Mouse (Mus musculus) MEL (cell line): ENCODE data around the gene Plxna4. TPM values are rescaled to one million over a fixed set of nuclear protein-coding genes. Genes with fewer than 3 reads are reported as not detected.

Experiments
- DNase-seq: peaks from one replicate; pipeline ENCODE4 v3.0.0; 2011; ENCODE audit warnings: low read depth, low spot score
- H3K27ac ChIP-seq: 2 replicates; pipeline ENCODE4 v1.5.1; 2012; ENCODE audit warnings: low read depth, mild to moderate bottlenecking, control low read depth, low read length, moderate library complexity; ENCODE audit not compliant: control insufficient read depth
- H3K27me3 ChIP-seq, 2 experiments: fragments of 150-350 bp in 1 of 2; sonication (generic) in 1 of 2; 2 replicates each; pipeline ENCODE4 v1.6.1; 2012; ENCODE audit warnings: low read length in 2 of 2, mild to moderate bottlenecking in 2 of 2, improper control_type of control experiment in 1 of 2, moderate library complexity in 1 of 2; ENCODE audit not compliant: insufficient read depth in 2 of 2, control insufficient read depth in 1 of 2
- H3K36me3 ChIP-seq, 2 experiments: 2 replicates each; pipeline ENCODE4 v1.6.1; 2012 to 2014; ENCODE audit warnings: low read length in 2 of 2, improper control_type of control experiment in 1 of 2, inconsistent platforms in 1 of 2, mild to moderate bottlenecking in 1 of 2; ENCODE audit not compliant: insufficient read depth in 2 of 2, control insufficient read depth in 1 of 2
- H3K4me1 ChIP-seq, 2 experiments: fragments of 150-350 bp in 1 of 2; sonication (generic) in 1 of 2; 2 replicates each; pipeline ENCODE4 v1.6.1; 2012; ENCODE audit warnings: low read length in 2 of 2, improper control_type of control experiment in 1 of 2, mild to moderate bottlenecking in 1 of 2; ENCODE audit not compliant: insufficient read depth in 2 of 2, control insufficient read depth in 1 of 2
- H3K4me3 ChIP-seq, 2 experiments: fragments of 150-350 bp in 1 of 2; sonication (generic) in 1 of 2; 2 replicates each; pipeline ENCODE4 v1.5.1; 2012; ENCODE audit warnings: low read depth in 2 of 2, low read length in 2 of 2, mild to moderate bottlenecking in 2 of 2, moderate library complexity in 2 of 2, control low read depth in 1 of 2, improper control_type of control experiment in 1 of 2; ENCODE audit not compliant: control insufficient read depth in 1 of 2, insufficient read depth in 1 of 2
- H3K79me2 ChIP-seq: 2 replicates; pipeline ENCODE4 v1.6.1; 2012; ENCODE audit warnings: mild to moderate bottlenecking, low read length, moderate library complexity; ENCODE audit not compliant: control insufficient read depth, poor library complexity, insufficient read depth
- H3K9ac ChIP-seq: 2 replicates; pipeline ENCODE4 v1.6.1; 2012; ENCODE audit warnings: low read depth, mild to moderate bottlenecking, control low read depth, low read length, moderate library complexity; ENCODE audit not compliant: control insufficient read depth, poor library complexity, severe bottlenecking
- H3K9me3 ChIP-seq: fragments of 150-350 bp; sonication (generic); replicated peaks from 2 replicates; pipeline ENCODE4 v1.6.1; 2012; ENCODE audit warnings: mild to moderate bottlenecking, low read length, improper control_type of control experiment, moderate library complexity; ENCODE audit not compliant: insufficient read depth
- BHLHE40 ChIP-seq: IDR thresholded peaks from 2 replicates; pipeline ENCODE4 v1.6.1; 2012; ENCODE audit warnings: low read depth, mild to moderate bottlenecking, inconsistent platforms, low read length, improper control_type of control experiment, borderline replicate concordance
- CHD1 ChIP-seq: IDR thresholded peaks from 2 replicates; pipeline ENCODE4 v1.6.1; 2012; ENCODE audit warnings: low read depth, mild to moderate bottlenecking, inconsistent platforms, low read length, improper control_type of control experiment
- CHD2 ChIP-seq: IDR thresholded peaks from 2 replicates; pipeline ENCODE4 v1.6.1; 2011; ENCODE audit warnings: low read length, improper control_type of control experiment
- CTCF ChIP-seq, 3 experiments: IDR thresholded peaks in 2 of 3; conservative IDR thresholded peaks in 1 of 3; 2 replicates each; pipeline ENCODE4 v1.5.1; 2011 to 2012; ENCODE audit warnings: low read length in 3 of 3, low read depth in 2 of 3, mild to moderate bottlenecking in 2 of 3, improper control_type of control experiment in 1 of 3, inconsistent platforms in 1 of 3, mixed read lengths in 1 of 3, moderate library complexity in 1 of 3; ENCODE audit not compliant: control insufficient read depth in 1 of 3, insufficient read depth in 1 of 3, poor library complexity in 1 of 3, severe bottlenecking in 1 of 3
- E2F4 ChIP-seq: IDR thresholded peaks from 2 replicates; pipeline ENCODE4 v1.6.1; 2011; ENCODE audit warnings: low read depth, low read length, improper control_type of control experiment, borderline replicate concordance
- ELF1 ChIP-seq: IDR thresholded peaks from 2 replicates; pipeline ENCODE4 v1.6.1; 2014; ENCODE audit warnings: low read depth, mild to moderate bottlenecking, inconsistent platforms, low read length, improper control_type of control experiment, moderate library complexity
- GABPA ChIP-seq: IDR thresholded peaks from 2 replicates; pipeline ENCODE4 v1.6.1; 2012; ENCODE audit warnings: low read depth, mild to moderate bottlenecking, inconsistent platforms, low read length, improper control_type of control experiment, moderate library complexity
- GATA1 ChIP-seq: IDR thresholded peaks from 2 replicates; pipeline ENCODE4 v1.6.1; 2011; ENCODE audit warnings: low read depth, low read length, improper control_type of control experiment
- HCFC1 ChIP-seq: IDR thresholded peaks from 2 replicates; pipeline ENCODE4 v1.6.1; 2012; ENCODE audit warnings: low read depth, mild to moderate bottlenecking, inconsistent platforms, low read length, improper control_type of control experiment, moderate library complexity
- JUND ChIP-seq: IDR thresholded peaks from 2 replicates; pipeline ENCODE4 v1.6.1; 2011; ENCODE audit warnings: low read depth, mild to moderate bottlenecking, improper control_type of control experiment, low read length
- KAT2A ChIP-seq: conservative IDR thresholded peaks from 2 replicates; pipeline ENCODE4 v1.6.1; 2012; ENCODE audit warnings: low read depth, low read length, improper control_type of control experiment, inconsistent platforms
- MAFK ChIP-seq: IDR thresholded peaks from 2 replicates; pipeline ENCODE4 v1.6.1; 2011; ENCODE audit warnings: low read depth, mild to moderate bottlenecking, low read length, improper control_type of control experiment, borderline replicate concordance
- MXI1 ChIP-seq: IDR thresholded peaks from 2 replicates; pipeline ENCODE4 v1.6.1; 2011; ENCODE audit warnings: mild to moderate bottlenecking, low read depth, low read length, improper control_type of control experiment
- MYC ChIP-seq: IDR thresholded peaks from 2 replicates; pipeline ENCODE4 v1.6.1; 2011; ENCODE audit warnings: low read depth, mild to moderate bottlenecking, low read length, improper control_type of control experiment, moderate library complexity
- NELFE ChIP-seq: IDR thresholded peaks from 2 replicates; pipeline ENCODE4 v1.6.1; 2011; ENCODE audit warnings: low read depth, low read length, improper control_type of control experiment
- NRF1 ChIP-seq: IDR thresholded peaks from 2 replicates; pipeline ENCODE4 v1.6.1; 2014; ENCODE audit warnings: low read depth, mild to moderate bottlenecking, inconsistent platforms, low read length, improper control_type of control experiment, moderate library complexity; ENCODE audit not compliant: poor library complexity, insufficient read depth, severe bottlenecking
- POLR2A ChIP-seq, 2 experiments: IDR thresholded peaks; 2 replicates each; pipeline ENCODE4 v1.6.1; 2011 to 2012; ENCODE audit warnings: low read length in 2 of 2, mild to moderate bottlenecking in 2 of 2, control low read depth in 1 of 2, improper control_type of control experiment in 1 of 2, low read depth in 1 of 2, moderate library complexity in 1 of 2; ENCODE audit not compliant: control insufficient read depth in 1 of 2, insufficient read depth in 1 of 2, poor library complexity in 1 of 2
- POLR2AphosphoS2 ChIP-seq: IDR thresholded peaks from 2 replicates; pipeline ENCODE4 v1.6.1; 2011; ENCODE audit warnings: low read length, improper control_type of control experiment
- POLR2AphosphoS5 ChIP-seq: IDR thresholded peaks from 2 replicates; pipeline ENCODE4 v1.6.1; 2012; ENCODE audit warnings: low read depth, borderline replicate concordance, mild to moderate bottlenecking, inconsistent platforms, low read length, moderate library complexity, mixed read lengths
- RCOR1 ChIP-seq: IDR thresholded peaks from 2 replicates; pipeline ENCODE4 v1.6.1; 2012; ENCODE audit warnings: low read depth, mild to moderate bottlenecking, inconsistent platforms, low read length, improper control_type of control experiment
- SMC3 ChIP-seq: IDR thresholded peaks from 2 replicates; pipeline ENCODE4 v1.6.1; 2011; ENCODE audit warnings: low read depth, low read length, improper control_type of control experiment
- TAL1 ChIP-seq: IDR thresholded peaks from 2 replicates; pipeline ENCODE4 v1.6.1; 2012; ENCODE audit warnings: mild to moderate bottlenecking, inconsistent platforms, low read length, moderate library complexity, mixed read lengths
- TBP ChIP-seq: IDR thresholded peaks from 2 replicates; pipeline ENCODE4 v1.8.0; 2011; ENCODE audit warnings: low read depth, low read length, improper control_type of control experiment
- TCF12 ChIP-seq: IDR thresholded peaks from 2 replicates; pipeline ENCODE4 v1.6.1; 2014; ENCODE audit warnings: low read depth, mild to moderate bottlenecking, inconsistent platforms, low read length, improper control_type of control experiment, moderate library complexity
- USF2 ChIP-seq, 2 experiments: IDR thresholded peaks; 2 replicates each; pipeline ENCODE4 v1.6.1; 2011 to 2012; ENCODE audit warnings: improper control_type of control experiment in 2 of 2, low read length in 2 of 2, borderline replicate concordance in 1 of 2, inconsistent platforms in 1 of 2, low read depth in 1 of 2, mild to moderate bottlenecking in 1 of 2; ENCODE audit not compliant: insufficient read depth in 1 of 2
- ZKSCAN1 ChIP-seq: IDR thresholded peaks from 2 replicates; pipeline ENCODE4 v1.6.1; 2012; ENCODE audit warnings: low read depth, mild to moderate bottlenecking, inconsistent platforms, low read length, improper control_type of control experiment, moderate library complexity
- ZNF384 ChIP-seq: IDR thresholded peaks from 2 replicates; pipeline ENCODE4 v1.6.1; 2012; ENCODE audit warnings: low read depth, mild to moderate bottlenecking, inconsistent platforms, low read length, improper control_type of control experiment
- polyA plus RNA-seq, 2 experiments: library from polyadenylated mRNA; stranded (reverse) in 1 of 2; unstranded in 1 of 2; fragments of >175 nt in 1 of 2; fragments of >200 nt in 1 of 2; gene quantifications; 2 replicates each; pipeline versions ENCODE4 v1.2.1 to v1.2.4; 2012; ENCODE audit warnings: low replicate concordance in 2 of 2, low read depth in 1 of 2; ENCODE audit not compliant: insufficient read length in 2 of 2, insufficient read depth in 1 of 2, missing spikeins in 1 of 2
- total RNA-seq: library from RNA; depleted of rRNA; stranded (reverse); fragments of 300-350 nt; gene quantifications from 2 replicates; pipeline ENCODE4 v1.2.3, GENCODE M21; 2012

Plxna4 gene
- total and polyA plus RNA-seq, 3 experiments = 0.01 TPM; not detected in 2

- H3K27ac ChIP-seq = no peak overlapping the region
These were observed 385.3 kb downstream of the Plxna4 start for GRCm38 (mm10) chr6:32202664-32203192.

GRCm38 (mm10) chr6:32201506-32201905, 386.5 kb downstream of the Plxna4 start:
- Histone ChIP-seq H3K36me3 (no peaks in the 10 kb centered on the region), H3K27ac (no peak overlapping the region), H3K9ac (no peak overlapping the region), H3K9me3 (no peaks in the 10 kb centered on the region), H3K4me1 (no peaks in the 10 kb centered on the region), H3K27me3 (no peaks in the 10 kb centered on the region), H3K79me2 (no peaks in the 10 kb centered on the region), H3K4me3 (no peak overlapping the region)
- TF ChIP-seq CHD1 (no peak), CTCF (IDR thresholded peaks at IDR 0.05 in 2 of 3, conservative IDR thresholded peaks at IDR 0.05 in 1 of 3; ENCODE audit: control insufficient read depth in 1 of 3, insufficient read depth in 1 of 3, low read depth in 2 of 3, low read length in 3 of 3, poor library complexity in 1 of 3, severe bottlenecking in 1 of 3) (no peak), SMC3 (no peak), ELF1 (no peak), MXI1 (no peak), POLR2AphosphoS2 (no peak), POLR2A (IDR thresholded peaks at IDR 0.05; ENCODE audit: control insufficient read depth in 1 of 2, insufficient read depth in 1 of 2, low read depth in 1 of 2, low read length in 2 of 2, poor library complexity in 1 of 2) (no peak), NRF1 (no peak), BHLHE40 (no peak), TBP (no peak), RCOR1 (no peak), ZNF384 (no peak)
- no peak for DNase-seq

More at GRCm38 (mm10) chr6:32202664-32203192, 385.3 kb downstream of the Plxna4 start:
- no peak overlapping the region for H3K4me3 ChIP-seq
- H3K4me1 ChIP-seq = no peaks in the 10 kb centered on the region
- no peak overlapping the region for H3K9ac ChIP-seq
- H3K36me3 ChIP-seq = no peaks in the 10 kb centered on the region
- no peak for DNase-seq
- H3K9me3 ChIP-seq = no peaks in the 10 kb centered on the region
- H3K79me2 ChIP-seq = no peaks in the 10 kb centered on the region
- TF ChIP-seq USF2 (IDR thresholded peaks at IDR 0.05; ENCODE audit: borderline replicate concordance in 1 of 2, insufficient read depth in 1 of 2, low read depth in 1 of 2, low read length in 2 of 2) = no peak
- no peak for TF ChIP-seq NELFE
- no peak for TF ChIP-seq KAT2A
- TF ChIP-seq TCF12 = no peak
- no peak for TF ChIP-seq CHD2
- no peak for TF ChIP-seq RCOR1
- TF ChIP-seq JUND = no peak
- no peak for TF ChIP-seq GABPA
- no peak for TF ChIP-seq MAFK
- TF ChIP-seq ZKSCAN1 = no peak
- TF ChIP-seq POLR2AphosphoS2 = no peak
- TF ChIP-seq HCFC1 = no peak
- no peak for TF ChIP-seq SMC3
- TF ChIP-seq GATA1 = no peak
- TF ChIP-seq MYC = no peak
- no peak for TF ChIP-seq E2F4
- TF ChIP-seq POLR2A (IDR thresholded peaks at IDR 0.05; ENCODE audit: control insufficient read depth in 1 of 2, insufficient read depth in 1 of 2, low read depth in 1 of 2, low read length in 2 of 2, poor library complexity in 1 of 2) = no peak
- TF ChIP-seq TAL1 = no peak
- no peak for TF ChIP-seq POLR2AphosphoS5
- no peaks in the 10 kb centered on the region for H3K27me3 ChIP-seq
